Mouse (Mus musculus): ENCODE data around the gene Thsd1. TPM values are rescaled to one million over a fixed set of nuclear protein-coding genes. Genes with fewer than 3 reads are reported as not detected.
A peak's percentile ranks its signal among the peaks of the same experiment; 100 is the strongest.
"Not testable (repeated sequence)": the region's sequence is repeated elsewhere in the genome, so short reads cannot be mapped to it uniquely, and the experiment has no call there.

Gene Thsd1
- total and polyA plus RNA-seq, 2 experiments from 2014 or later, result 8.0 to 10.1 TPM

GRCm38 (mm10) chr8:22302326-22302725 is 75.2 kb downstream of the Thsd1 start:
- Histone ChIP-seq H3K4me2 (ENCODE audit: low read depth, low read length) (no peak overlapping the region), H3K4me1 (ENCODE audit: control insufficient read depth, insufficient read depth) (peaks cover 5% of the 10 kb centered on the region; the same call in 1 of the 2 replicates), H3K27me3 (ENCODE audit: control insufficient read depth, insufficient read depth, low read length) (no peaks in the 10 kb centered on the region), H3K9me3 (replicated peaks; ENCODE audit: control insufficient read depth, low read length) (no peaks in the 10 kb centered on the region), H3K27ac (ENCODE audit: low read depth) (no peak overlapping the region), H3K9ac (replicated peaks; ENCODE audit: low read depth, low read length) (no peak overlapping the region), H3K36me3 (replicated peaks; ENCODE audit: control insufficient read depth, insufficient read depth, low read length) (no peaks in the 10 kb centered on the region), H3K4me3 (ENCODE audit: low read depth, low read length) (no peak overlapping the region)
- DNase-seq (ENCODE audit: low spot score) (no peak), ATAC-seq (ENCODE audit: insufficient read depth, low read depth) (no peak)
- 63% methylated on average over 2 of the region's 2 CpGs for WGBS
- TF ChIP-seq EP300 (IDR thresholded peaks at IDR 0.05; ENCODE audit: low read depth) (no peak), CTCF (IDR thresholded peaks at IDR 0.05; ENCODE audit: low read depth) (no peak)

DNA sequence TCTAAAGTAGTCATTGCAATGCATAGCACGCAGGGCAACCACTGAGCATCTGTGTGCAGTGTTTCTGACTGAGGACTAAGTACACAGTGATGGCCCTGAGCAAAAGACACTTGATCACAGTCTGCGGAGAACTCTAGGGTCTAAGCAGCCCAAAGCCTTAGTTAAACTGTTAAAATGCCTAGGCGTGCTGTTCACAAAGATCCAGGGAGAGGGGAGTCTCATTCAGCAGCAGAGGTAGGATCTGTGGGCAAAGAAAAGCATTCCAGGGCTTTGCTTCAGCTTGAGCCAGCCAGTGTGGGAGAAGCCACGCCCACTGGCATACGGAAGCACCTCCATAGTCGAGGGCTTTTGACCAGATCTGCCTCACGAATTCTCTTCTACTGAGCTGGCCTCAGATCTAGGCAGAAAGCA is 75.8 kb downstream of the Thsd1 start:
- TF ChIP-seq EP300 (IDR thresholded peaks at IDR 0.05; ENCODE audit: low read depth) (no peak), CTCF (IDR thresholded peaks at IDR 0.05; ENCODE audit: low read depth) (no peak)
- no peak for DNase-seq (ENCODE audit: low spot score)
- no peaks in the 10 kb centered on the region for H3K27me3 ChIP-seq (ENCODE audit: control insufficient read depth, insufficient read depth, low read length)
- no peak overlapping the region for H3K27ac ChIP-seq (ENCODE audit: low read depth)
- H3K4me2 ChIP-seq (ENCODE audit: low read depth, low read length), result peak overlapping the region; percentile 54
- H3K4me1 ChIP-seq (ENCODE audit: control insufficient read depth, insufficient read depth), result peaks cover 5% of the 10 kb centered on the region; the same call in 1 of the 2 replicates
- no peak overlapping the region; the same call in 1 of the 2 replicates for H3K4me3 ChIP-seq (ENCODE audit: low read depth, low read length)
- H3K9me3 ChIP-seq (replicated peaks; ENCODE audit: control insufficient read depth, low read length), result no peaks in the 10 kb centered on the region
- no peaks in the 10 kb centered on the region for H3K36me3 ChIP-seq (replicated peaks; ENCODE audit: control insufficient read depth, insufficient read depth, low read length)
- no peak for ATAC-seq (ENCODE audit: insufficient read depth, low read depth)
- no peak overlapping the region for H3K9ac ChIP-seq (replicated peaks; ENCODE audit: low read depth, low read length)
- 22% methylated on average over 7 of the region's 7 CpGs for WGBS

GRCm38 (mm10) chr8:22304045-22304444 is 76.9 kb downstream of the Thsd1 start:
- H3K4me2 ChIP-seq (ENCODE audit: low read depth, low read length); H3K36me3 ChIP-seq (replicated peaks; ENCODE audit: control insufficient read depth, insufficient read depth, low read length); H3K9me3 ChIP-seq (replicated peaks; ENCODE audit: control insufficient read depth, low read length); H3K9ac ChIP-seq (replicated peaks; ENCODE audit: low read depth, low read length); DNase-seq (ENCODE audit: low spot score); H3K4me1 ChIP-seq (ENCODE audit: control insufficient read depth, insufficient read depth); ATAC-seq (ENCODE audit: insufficient read depth, low read depth); H3K27me3 ChIP-seq (ENCODE audit: control insufficient read depth, insufficient read depth, low read length); H3K4me3 ChIP-seq (ENCODE audit: low read depth, low read length); H3K27ac ChIP-seq (ENCODE audit: low read depth): not testable (repeated sequence)
- WGBS, result 81% methylated on average over 8 of the region's 9 CpGs

DNA sequence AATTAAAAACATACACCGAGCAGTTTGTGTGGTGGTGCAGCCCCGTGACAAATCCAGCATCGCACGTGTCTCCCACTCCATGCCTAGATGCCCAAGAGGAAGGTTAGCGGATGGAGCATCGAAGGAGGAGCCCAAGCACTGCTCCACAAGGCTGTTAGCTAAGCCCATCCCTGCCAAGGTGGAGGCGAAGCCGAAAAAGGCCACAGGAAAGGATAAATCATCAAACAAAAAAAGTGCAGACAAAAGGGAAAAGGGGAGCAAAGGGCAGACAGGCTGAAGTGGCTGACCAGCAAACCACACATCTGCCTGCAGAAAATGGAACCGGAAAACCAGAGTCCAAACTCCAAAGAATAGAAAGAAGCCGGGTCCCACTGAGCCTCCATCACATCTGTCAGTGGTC is 79.9 kb downstream of the Thsd1 start:
- Histone ChIP-seq H3K9ac (replicated peaks; ENCODE audit: low read depth, low read length) (no peak overlapping the region), H3K36me3 (replicated peaks; ENCODE audit: control insufficient read depth, insufficient read depth, low read length) (no peaks in the 10 kb centered on the region), H3K4me2 (ENCODE audit: low read depth, low read length) (no peak overlapping the region), H3K4me3 (ENCODE audit: low read depth, low read length) (no peak overlapping the region), H3K27me3 (ENCODE audit: control insufficient read depth, insufficient read depth, low read length) (no peaks in the 10 kb centered on the region), H3K9me3 (replicated peaks; ENCODE audit: control insufficient read depth, low read length) (no peaks in the 10 kb centered on the region), H3K4me1 (ENCODE audit: control insufficient read depth, insufficient read depth) (peaks cover 5% of the 10 kb centered on the region; the same call in 1 of the 2 replicates), H3K27ac (ENCODE audit: low read depth) (no peak overlapping the region)
- TF ChIP-seq EP300 (IDR thresholded peaks at IDR 0.05; ENCODE audit: low read depth) (no peak), CTCF (IDR thresholded peaks at IDR 0.05; ENCODE audit: low read depth) (no peak)
- 72% methylated on average over 10 of the region's 10 CpGs for WGBS
- DNase-seq (ENCODE audit: low spot score) (no peak), ATAC-seq (ENCODE audit: insufficient read depth, low read depth) (no peak)

Other genes starting within 250 kb of the Thsd1 start
- gene Atp7b, start 167.0 kb upstream of the Thsd1 start, total RNA-seq (2014; rRNA removed; ENCODE audit: low replicate concordance), result 0.50 and 1.2 TPM in 2 replicates
- gene Atp7b, start 167.0 kb upstream of the Thsd1 start, polyA plus RNA-seq (2015; fragmentation: Nextera tagmentation; extraction: Ambion mirVana), result 0.12 and 0.22 TPM in 2 replicates
- 16.3 and 46.8 TPM in 2 replicates for gene Alg11, start 166.6 kb upstream of the Thsd1 start, total RNA-seq (2014; rRNA removed; ENCODE audit: low replicate concordance)
- gene Alg11, start 166.6 kb upstream of the Thsd1 start, polyA plus RNA-seq (2015; fragmentation: Nextera tagmentation; extraction: Ambion mirVana), result 7.5 and 8.2 TPM in 2 replicates
- gene Nek5, start 102.3 kb upstream of the Thsd1 start, total RNA-seq (2014; rRNA removed; ENCODE audit: low replicate concordance), result not detected in 2 replicates
- gene Nek5, start 102.3 kb upstream of the Thsd1 start, polyA plus RNA-seq (2015; fragmentation: Nextera tagmentation; extraction: Ambion mirVana), result 0.18 and 0.43 TPM in 2 replicates
- gene Nek3, start 60.9 kb upstream of the Thsd1 start, total RNA-seq (2014; rRNA removed; ENCODE audit: low replicate concordance), result 1.2 and 3.8 TPM in 2 replicates
- 2.7 and 3.4 TPM in 2 replicates for gene Nek3, start 60.9 kb upstream of the Thsd1 start, polyA plus RNA-seq (2015; fragmentation: Nextera tagmentation; extraction: Ambion mirVana)
- gene Ckap2, start 41.5 kb upstream of the Thsd1 start, total RNA-seq (2014; rRNA removed; ENCODE audit: low replicate concordance), result 24.9 and 30.0 TPM in 2 replicates
- 14.3 and 15.0 TPM in 2 replicates for gene Ckap2, start 41.5 kb upstream of the Thsd1 start, polyA plus RNA-seq (2015; fragmentation: Nextera tagmentation; extraction: Ambion mirVana)
- 14.0 and 18.1 TPM in 2 replicates for gene Vps36, start 34.5 kb upstream of the Thsd1 start, total RNA-seq (2014; rRNA removed; ENCODE audit: low replicate concordance)
- gene Vps36, start 34.5 kb upstream of the Thsd1 start, polyA plus RNA-seq (2015; fragmentation: Nextera tagmentation; extraction: Ambion mirVana), result 19.5 and 20.9 TPM in 2 replicates
- not detected in 2 replicates for gene Tpte, start 56.1 kb downstream of the Thsd1 start, total RNA-seq (2014; rRNA removed; ENCODE audit: low replicate concordance)
- not detected in 2 replicates for gene Tpte, start 56.1 kb downstream of the Thsd1 start, polyA plus RNA-seq (2015; fragmentation: Nextera tagmentation; extraction: Ambion mirVana)
- gene Slc25a15, start 171.3 kb downstream of the Thsd1 start, total RNA-seq (2014; rRNA removed; ENCODE audit: low replicate concordance), result 7.9 and 8.3 TPM in 2 replicates
- 9.7 and 10.8 TPM in 2 replicates for gene Slc25a15, start 171.3 kb downstream of the Thsd1 start, polyA plus RNA-seq (2015; fragmentation: Nextera tagmentation; extraction: Ambion mirVana)
- gene Mrps31, start 184.0 kb downstream of the Thsd1 start, total RNA-seq (2014; rRNA removed; ENCODE audit: low replicate concordance), result 21.7 and 27.3 TPM in 2 replicates
- gene Mrps31, start 184.0 kb downstream of the Thsd1 start, polyA plus RNA-seq (2015; fragmentation: Nextera tagmentation; extraction: Ambion mirVana), result 67.9 and 72.5 TPM in 2 replicates

Measured in heart, postnatal 0 days (tissue).